Mouse (Mus musculus): Measurements from ENCODE around the gene Knop1.

DNA sequence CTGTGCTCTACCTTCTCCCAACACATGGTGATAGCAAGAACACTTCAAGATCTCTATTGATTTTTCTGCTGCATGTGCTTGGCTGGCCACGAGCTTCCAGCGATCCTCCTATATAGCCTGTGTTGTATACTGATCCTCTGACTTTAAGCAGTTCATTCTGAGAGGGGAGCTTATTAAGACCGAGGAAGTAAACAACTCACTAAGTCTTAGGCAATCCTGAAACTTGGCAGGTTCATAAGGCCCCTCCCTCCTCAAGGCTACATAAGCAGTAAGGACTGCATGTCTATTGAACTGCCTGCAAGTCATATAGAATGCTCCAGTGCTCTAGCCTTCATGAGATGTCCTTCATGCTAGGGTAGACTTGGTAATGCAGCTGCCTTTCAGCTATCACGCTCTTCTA lies 9.7 kb downstream of the Knop1 start:
- TF ChIP-seq CTCF (IDR thresholded peaks at IDR 0.05) (no peak), EP300 (IDR thresholded peaks at IDR 0.05) (no peak)

Data from lung, postnatal 0 days (tissue).